Mouse (Mus musculus) large intestine, adult 2 months (tissue): ENCODE measurements at regions not wholly inside any gene's neighbourhood (a gene's known extent, or its start where the extent isn't known, plus 50 kb on each side); places are given as distances from the start of the nearest gene placed in this dataset.
A peak's percentile ranks its signal among the peaks of the same experiment; 100 is the strongest.
"Not testable (repeated sequence)": the region's sequence is repeated elsewhere in the genome, so short reads cannot be mapped to it uniquely, and the experiment has no call there.

ENCODE experiments used
- DNase-seq: peaks from one replicate; pipeline ENCODE4 v3.0.0-alpha.2; 2012; ENCODE audit warnings: low read depth, low spot score
- WGBS: fragments of 180-500 bp; shearing (Covaris S2); methylation state at CpG from one replicate; pipeline ENCODE4 v1.1.7; 2018; 5-methylcytosine and 5-hydroxymethylcytosine counted together

- 64% methylated on average over 3 of the region's 3 CpGs for WGBS
These were observed 413.1 kb downstream of the Gm37988 start for GRCm38 (mm10) chr1:5220668-5221408.

DNA sequence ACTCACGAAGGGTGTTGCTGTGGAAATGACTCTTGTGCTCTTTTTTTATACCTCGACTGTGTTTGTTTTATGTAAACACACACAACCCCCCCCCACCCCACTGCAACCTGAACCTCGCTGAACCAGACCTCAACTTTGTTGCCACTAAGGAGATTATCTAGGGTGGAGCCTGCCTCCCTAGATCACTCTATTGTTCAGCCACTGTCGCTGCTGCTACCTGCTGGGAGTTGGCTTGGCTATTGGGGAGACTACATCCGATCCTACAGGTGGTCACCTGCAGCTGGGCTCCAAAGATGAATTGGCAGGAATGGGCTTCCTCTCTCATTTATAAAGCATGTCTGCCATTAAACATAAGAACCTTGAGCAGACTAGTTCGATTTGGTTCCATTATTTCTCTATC is 420.2 kb downstream of the Gm37988 start:
- 25% methylated on average over 6 of the region's 6 CpGs for WGBS
- DNase-seq, result no peak

More at GRCm38 (mm10) chr1:5220668-5221408, 413.1 kb downstream of the Gm37988 start:
- DNase-seq, result no peak

DNA sequence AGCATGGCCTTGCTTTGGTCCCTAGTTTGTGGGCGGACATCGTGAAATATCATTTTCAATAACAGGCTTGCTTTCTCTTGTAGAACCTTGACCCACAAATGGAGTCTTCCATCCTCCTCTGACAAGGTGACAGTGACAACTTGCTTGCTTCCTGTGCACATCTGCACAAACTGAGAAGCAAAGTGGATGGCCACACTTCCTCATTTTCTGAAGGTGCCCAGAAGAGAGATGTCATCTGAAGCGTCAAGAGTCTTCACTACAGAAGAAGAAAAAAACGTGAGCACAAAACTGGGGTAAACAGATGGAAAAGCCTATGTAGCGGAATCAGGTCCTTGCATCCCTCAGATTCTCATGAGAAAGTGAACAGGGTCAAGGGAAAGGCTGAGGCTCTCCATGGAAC is 423.5 kb downstream of the Gm37988 start:
- WGBS, result 85% methylated on average over 5 of the region's 5 CpGs
- DNase-seq, result no peak

- DNase-seq, result no peak
- WGBS, result 67% methylated on average over 4 of the region's 4 CpGs
These were observed 424.5 kb downstream of the Gm37988 start for GRCm38 (mm10) chr1:5231961-5232846.

DNA sequence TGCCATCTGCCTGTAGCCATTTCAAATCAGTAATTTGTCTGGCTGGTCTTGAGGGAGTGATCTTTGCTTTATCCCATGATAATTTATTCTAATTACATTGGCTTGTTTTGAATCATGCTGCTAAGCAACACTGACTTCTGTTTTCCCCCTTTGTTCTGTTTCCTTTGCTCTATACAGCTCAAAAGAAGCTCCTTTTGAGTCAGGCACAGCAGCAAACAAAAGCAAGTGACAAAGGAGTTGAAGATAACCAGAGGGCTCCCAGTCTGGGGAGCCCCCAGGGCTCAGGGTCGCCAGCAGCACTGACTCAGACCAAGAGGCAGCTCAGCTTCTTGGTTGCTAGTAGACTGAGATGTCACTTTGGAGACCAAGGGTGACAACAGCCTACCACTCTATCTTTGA is 425.2 kb downstream of the Gm37988 start:
- WGBS, result 30% methylated on average over 1 of the region's 1 CpGs

GRCm38 (mm10) chr1:5243186-5243585 is 435.5 kb downstream of the Gm37988 start:
- no peak for DNase-seq
- WGBS, result 86% methylated on average over 3 of the region's 3 CpGs

More for the DNA sequence above, 425.2 kb downstream of the Gm37988 start:
- DNase-seq, result no peak

GRCm38 (mm10) chr1:5260874-5261273 is 453.2 kb downstream of the Gm37988 start:
- WGBS, result 23% methylated on average over 6 of the region's 6 CpGs
- DNase-seq, result not testable (repeated sequence)

DNA sequence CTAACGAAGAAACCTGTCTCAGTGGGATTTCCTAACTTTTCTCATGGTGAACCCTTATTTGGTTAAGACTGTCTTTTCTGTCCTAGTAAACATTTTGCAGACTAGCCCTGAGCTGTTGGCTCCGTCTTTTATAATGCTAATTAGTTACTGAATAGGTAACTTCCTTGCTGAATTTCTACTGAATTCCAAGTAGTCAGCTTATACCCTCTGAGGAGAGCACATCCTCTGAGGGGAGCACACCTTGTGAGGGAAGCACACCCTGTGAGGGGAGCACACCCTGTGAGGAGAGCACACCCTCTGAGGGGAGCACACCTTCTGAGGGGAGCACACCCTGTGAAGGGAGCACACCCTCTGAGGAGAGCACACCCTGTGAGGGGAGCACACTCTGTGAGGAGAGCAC is 453.6 kb downstream of the Gm37988 start:
- 20% methylated on average over 2 of the region's 2 CpGs for WGBS

GRCm38 (mm10) chr1:5273938-5274337 is 466.2 kb downstream of the Gm37988 start:
- no peak for DNase-seq

More for the DNA sequence above, 453.6 kb downstream of the Gm37988 start:
- DNase-seq, result not testable (repeated sequence)

- DNase-seq, result peak; percentile 37
These were observed 486.9 kb downstream of the Gm37988 start for GRCm38 (mm10) chr1:5294570-5294969.

GRCm38 (mm10) chr1:5297627-5298026 is 489.9 kb downstream of the Gm37988 start:
- 90% methylated on average over 1 of the region's 1 CpGs for WGBS
- no peak for DNase-seq

- 82% methylated on average over 3 of the region's 3 CpGs for WGBS
- DNase-seq, result no peak
These were observed 504.0 kb downstream of the Gm37988 start for GRCm38 (mm10) chr1:5311656-5312055.

DNA sequence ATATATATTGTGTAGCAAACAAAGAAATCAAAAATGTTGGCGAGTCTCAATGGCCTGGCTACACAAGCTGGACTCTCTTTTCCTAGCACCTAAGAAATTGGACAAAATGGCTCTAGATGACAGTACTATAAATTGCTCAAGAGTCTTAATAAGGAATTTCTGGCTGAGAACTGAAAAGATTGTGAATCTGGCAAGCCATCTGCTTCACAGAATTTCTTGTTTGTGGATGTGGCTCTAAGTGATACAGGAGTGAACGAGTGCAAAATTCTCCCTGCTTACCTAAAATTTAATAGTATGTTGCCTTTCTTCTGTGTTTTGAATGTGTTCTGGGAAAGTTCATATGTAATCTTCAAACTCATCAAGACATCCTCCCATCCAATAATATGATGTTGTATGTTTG is 508.1 kb downstream of the Gm37988 start:
- 82% methylated on average over 2 of the region's 2 CpGs for WGBS
- DNase-seq, result no peak

GRCm38 (mm10) chr1:5317088-5317487 is 509.4 kb downstream of the Gm37988 start:
- 89% methylated on average over 1 of the region's 1 CpGs for WGBS
- DNase-seq, result no peak

- DNase-seq, result no peak
These were observed 518.6 kb downstream of the Gm37988 start for GRCm38 (mm10) chr1:5326311-5326710.
